Mouse (Mus musculus) adrenal gland, postnatal 14 days (tissue): ENCODE data around the gene H2-Ab1. TPM values are rescaled to one million over a fixed set of nuclear protein-coding genes. Genes with fewer than 3 reads are reported as not detected.
A peak's percentile ranks its signal among the peaks of the same experiment; 100 is the strongest.

Experiments
- DNase-seq: peaks from one replicate; pipeline ENCODE4 v3.0.0; 2021; ENCODE audit warnings: mixed read lengths
- total RNA-seq: library from RNA; stranded (reverse); gene quantifications from 2 replicates; pipeline ENCODE4 v1.2.3, GENCODE M21; 2021

The H2-Ab1 gene
- total RNA-seq, 1 experiment from 2014 or later, result 19.8 TPM

DNA sequence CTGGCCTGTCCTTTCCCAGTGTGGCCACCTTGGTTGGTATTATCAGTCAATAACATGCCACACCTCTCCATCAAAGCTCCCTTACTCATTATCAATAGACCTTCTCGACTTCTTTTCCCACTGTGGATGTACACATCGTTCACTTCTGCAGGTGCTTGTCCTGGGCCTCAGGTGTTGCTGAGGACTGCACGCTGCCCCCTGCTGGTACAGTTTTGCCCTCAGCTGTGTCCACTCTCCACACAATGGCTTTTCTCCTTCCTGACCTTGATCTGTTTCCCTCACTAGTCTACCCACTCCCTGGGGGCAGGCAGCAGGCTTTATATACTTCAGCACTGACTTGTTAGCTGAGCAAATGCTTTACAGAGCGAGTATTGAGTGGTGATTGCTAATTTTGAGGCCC, 28.4 kb downstream of the H2-Ab1 start:
- peak; percentile 54 for DNase-seq

DNA sequence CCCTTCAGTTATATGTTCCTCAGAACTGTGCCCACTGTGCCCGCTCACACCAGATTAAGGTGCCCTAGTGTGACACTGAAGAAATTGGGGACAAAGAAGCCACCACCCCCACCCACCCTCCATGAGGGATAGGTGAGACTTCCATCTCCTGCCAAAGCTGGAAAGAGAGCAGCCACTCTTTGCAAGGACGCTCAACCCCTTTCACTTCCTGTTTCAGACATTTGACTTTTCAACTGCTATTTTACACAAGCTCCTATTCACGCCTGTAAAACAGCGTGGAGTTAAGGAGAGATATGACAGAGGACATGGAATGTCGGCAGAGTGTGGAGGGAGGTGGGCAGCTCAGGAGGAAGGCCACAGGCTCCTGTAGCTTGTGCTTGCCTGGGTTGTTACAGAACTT, 29.0 kb downstream of the H2-Ab1 start:
- DNase-seq, result no peak

DNA sequence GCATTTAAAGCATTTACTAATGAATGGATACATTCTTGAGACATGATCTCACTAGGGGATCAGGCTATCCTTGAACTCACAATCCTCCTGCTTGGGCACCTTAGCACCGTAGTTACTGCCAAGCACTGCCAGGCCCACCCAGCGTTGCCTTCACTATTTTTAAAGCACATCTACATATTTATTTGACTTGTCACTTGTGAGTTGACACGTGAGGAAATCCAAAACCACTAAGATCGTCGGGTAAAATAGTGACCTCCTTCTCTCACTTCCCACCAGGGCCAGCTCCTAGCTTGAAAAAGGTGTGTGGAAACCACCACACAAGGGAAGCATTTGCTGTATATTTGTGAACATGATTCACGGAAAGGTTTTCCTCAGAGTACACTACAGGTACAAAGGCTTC, 29.5 kb downstream of the H2-Ab1 start:
- DNase-seq, result no peak

DNA sequence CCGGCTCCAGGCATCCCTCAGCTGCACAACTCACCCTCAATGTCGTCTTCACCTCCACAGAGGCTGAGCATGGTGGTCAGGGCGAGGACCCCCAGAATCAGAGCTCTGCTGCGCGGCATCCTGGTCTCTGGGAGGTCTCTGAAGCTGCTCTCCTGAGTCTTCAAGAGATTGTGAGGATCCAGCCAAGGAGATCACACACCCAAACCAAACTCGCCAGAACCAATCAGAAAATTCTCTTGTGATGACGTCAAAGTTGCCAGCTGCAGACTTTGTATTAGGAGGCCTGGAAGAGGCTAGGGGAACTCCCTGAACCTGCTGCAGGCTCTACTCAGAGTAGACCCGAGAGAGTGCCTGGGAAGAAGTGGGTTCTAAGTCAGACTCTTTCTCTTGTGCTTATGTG, 30.2 kb downstream of the H2-Ab1 start, which contains the start of gene H2-Aa:
Gene H2-Aa (minus strand): TSS at position 176 of the 400 bp plus-strand sequence.
- DNase-seq, result peak; percentile 90

DNA sequence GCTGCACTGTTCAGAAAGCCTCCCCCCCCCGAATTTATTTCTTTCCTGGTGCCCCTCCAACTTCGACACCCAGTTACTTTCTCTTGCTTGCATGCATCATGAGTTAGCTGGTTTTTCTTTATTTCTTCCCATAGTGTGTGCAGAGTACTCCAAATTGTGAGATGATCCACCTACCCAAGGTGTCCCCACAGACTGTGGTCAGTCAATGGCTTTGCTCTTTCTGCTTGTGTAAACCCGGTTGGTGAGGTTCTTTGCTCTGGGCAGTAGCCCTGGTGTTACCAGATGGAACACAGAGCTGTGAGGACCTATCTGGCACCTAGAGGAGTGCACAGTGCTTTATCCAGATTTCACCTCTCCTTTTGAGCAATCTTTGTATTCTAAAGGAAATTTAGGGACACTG, 30.6 kb downstream of the H2-Ab1 start:
- DNase-seq, result no peak

DNA sequence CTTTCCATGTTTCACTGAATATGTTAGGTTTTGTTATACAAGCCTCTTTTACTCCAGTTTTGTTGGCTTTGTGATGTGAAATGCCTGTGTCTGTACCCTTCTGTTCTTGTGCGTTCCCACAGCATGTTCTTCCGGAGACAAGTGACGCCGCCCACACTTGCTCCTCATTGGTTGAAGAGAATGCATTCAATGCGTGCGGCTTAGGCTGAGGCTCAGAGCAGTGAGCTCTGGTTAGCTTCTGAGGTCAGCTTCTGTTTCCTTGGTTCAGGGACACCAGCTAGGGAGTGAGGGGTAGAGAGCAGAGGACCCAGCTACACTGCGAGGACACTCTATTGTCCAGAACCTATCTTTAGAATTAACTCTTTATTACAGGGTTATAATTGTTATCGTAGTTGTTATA, 34.1 kb downstream of the H2-Ab1 start:
- DNase-seq, result peak; percentile 85

DNA sequence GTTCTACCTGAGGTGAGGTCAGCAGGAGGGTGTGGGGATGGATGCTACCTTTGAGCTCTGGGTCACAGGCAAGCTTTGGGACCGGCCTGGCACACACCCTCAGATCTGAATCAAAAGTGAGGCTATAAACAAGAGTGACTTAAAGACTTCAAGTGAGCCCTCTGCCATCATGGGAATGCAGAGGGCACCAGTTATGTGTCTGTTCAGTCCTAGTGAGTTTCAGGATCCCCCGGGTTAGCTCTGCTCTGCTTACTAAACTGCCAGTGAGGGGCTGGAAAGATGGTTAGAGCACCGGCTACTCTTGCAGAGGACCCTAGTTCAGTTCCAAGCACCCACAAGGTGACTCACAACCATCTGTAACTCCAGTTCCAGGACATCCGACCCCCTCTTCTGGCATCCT, 35.1 kb downstream of the H2-Ab1 start:
- DNase-seq, result no peak

DNA sequence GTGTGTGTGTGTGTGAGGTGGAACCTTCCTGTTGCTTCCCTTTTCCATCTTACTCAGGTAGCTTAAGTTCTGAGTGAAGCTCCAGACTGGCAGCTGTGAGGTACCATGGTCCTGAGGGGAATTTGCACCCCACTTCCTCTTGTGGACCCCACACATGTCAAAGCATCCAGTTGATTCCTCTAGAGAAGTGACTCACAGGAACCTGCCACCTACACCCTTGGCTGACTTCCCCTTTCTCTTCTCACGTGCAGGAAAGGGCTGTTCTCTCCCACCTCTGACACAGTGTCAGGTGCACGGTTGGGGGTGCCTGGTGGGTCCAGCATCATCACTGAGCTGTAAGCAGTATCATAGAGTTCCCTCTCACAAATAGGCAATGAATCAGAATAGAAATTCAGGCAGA, 36.0 kb downstream of the H2-Ab1 start:
- DNase-seq, result no peak

DNA sequence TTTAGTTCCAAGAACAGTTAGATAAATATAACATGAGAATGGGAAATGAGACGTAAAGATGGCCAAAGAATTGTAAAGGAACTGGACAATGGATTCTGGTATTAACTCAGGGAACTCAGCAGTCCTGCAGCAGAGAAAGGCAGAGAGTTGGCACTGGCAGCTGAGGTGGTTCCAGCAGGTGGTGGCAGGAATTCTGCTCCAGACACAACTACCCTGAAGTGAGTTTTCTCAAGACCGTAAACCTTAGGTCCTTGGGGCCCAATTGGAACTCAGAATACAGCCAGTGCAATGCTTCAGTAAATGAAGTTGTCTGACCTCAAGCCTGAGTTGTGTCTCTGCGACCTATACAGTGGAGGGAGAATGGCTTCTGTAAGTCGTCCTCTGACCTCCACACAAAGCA, 36.8 kb downstream of the H2-Ab1 start:
- DNase-seq, result no peak

DNA sequence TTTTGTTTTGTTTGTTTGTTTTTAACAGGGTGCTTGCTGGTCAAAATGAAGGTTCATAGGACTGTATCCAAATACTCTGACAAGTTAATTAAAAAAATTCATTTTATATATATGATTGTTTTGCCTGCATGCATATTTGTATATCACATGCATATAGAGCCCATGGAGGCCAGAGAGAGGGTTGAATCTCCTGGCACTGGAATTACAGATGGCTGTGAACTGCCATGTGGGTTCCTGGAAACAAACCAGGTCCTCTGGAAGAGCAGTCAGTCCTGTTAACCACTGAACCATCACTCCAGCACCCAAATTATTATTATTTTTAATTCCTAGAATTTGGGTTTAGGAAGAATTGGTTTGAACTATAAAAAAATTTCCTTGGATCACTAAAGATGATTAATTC, 37.8 kb downstream of the H2-Ab1 start:
- no peak for DNase-seq

DNA sequence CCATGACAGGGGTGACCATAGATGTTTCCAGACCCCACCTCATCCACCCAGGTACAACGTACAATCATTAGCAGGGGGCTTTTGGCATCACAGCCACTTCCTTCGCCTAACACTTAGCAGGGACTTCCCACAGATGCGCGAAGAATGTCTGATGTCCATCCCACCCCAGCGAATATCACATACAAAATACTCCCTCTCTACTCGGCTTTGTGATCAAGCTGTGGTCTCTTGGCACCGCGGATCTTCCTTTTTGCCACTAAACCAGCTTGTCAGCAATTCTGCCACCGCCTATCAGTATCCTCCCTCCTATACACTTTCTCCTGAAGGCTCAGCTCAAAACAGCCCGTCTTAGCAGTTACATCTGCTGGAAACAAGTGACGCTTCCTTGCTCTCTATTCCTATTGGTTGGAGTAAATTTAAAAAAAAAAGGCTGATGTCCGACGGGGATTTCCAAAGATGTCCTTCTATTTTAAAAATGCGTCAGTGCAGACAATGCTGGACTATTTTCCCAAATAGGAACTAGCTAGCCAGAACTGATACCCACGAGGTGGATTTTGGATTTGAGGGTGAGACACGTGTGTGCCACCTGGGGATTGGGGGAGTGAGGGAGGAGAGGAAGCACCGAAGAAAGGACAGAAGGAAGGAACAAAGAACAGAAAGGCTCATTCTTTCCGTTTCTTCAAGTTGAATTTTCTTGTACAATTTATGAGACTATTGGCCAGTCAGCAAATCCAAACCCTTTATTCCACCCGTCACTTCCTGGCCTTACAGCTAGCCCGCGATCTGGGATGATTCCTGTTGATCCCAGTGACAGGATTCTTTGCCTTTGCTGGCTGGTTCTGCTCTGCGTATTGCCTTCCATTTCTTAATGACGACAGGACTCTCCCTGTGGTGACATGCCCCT, 38.7 kb downstream of the H2-Ab1 start:
- DNase-seq, result peak; percentile 37

DNA sequence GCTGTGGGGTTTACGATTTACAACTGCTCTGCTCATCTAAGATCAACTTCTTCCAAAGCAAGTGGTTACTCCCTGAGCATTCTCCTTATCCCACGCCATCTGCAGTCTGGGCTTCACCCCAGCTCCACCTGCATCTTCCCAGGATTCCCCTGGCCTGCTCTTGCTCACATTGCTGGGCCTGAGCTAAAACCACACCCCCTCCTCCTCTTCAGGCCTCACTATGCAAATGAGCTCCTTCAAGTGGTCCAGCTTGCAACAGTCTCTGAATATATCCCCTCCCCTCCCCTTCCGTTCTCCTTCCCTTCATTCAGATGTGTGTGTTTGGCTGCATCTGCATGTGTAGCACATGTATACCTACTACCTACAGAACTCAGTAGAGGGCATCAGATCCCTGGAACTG, 41.9 kb downstream of the H2-Ab1 start:
- DNase-seq, result no peak

DNA sequence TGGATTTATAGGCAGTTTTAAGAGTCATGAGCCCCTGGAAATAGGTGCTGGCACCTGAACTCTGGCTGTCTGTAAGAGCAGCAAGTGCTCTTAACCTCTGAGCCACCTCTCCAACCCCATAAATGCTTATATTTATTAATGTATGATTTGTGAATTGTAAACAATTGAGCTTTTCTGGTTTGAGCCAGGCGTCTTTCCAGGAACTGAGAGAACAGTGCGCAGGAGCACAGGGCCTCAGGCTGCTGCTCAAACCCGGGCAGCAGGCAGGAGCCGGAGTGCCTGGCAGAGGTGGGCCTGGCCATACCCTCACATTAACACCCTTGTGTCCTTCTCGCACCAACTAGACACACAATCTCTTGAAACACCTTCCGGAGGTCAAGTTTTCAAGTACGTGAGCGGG, 42.6 kb downstream of the H2-Ab1 start:
- no peak for DNase-seq

DNA sequence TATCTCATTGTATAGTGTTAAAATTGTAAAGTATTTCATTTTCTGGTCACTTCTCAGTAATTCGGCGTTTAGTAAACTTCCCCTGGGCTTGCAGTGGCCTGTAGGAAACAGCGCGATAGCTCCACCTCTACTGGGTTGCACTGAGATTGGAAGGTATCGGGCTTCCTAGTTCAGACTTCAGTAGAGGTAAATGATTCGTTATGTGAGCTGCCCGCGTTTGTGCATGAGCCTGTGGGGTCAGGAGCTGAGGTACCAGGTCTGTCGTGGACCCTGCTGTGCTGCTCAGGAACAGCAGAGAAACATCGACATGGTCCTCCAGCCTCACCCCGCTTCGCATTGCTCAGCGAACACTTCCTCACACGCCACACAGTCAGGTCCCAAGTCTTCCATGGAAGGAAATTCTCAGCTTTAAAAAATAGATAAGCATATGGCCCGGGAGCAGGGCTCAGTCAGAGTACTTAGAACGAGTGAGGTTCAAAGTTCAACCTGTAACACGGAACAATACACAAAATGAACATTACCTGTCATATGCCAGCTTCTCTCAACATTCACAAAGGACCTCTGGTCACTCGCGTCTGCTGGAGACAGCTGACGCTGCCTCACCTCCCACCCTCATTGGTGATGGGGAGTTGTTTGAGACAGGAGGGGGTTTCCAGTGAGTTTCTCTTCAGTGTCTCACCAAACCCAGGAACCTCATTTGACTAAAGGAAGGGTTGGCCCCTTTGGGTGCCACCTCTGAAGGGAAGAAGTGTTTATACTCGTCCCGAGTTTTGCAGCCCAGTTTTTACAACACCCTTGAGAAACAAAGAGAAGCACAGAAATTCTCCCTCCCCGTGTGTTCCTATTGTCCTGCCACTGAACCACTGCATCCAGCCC, 43.4 kb downstream of the H2-Ab1 start:
- peak; percentile 24 for DNase-seq

DNA sequence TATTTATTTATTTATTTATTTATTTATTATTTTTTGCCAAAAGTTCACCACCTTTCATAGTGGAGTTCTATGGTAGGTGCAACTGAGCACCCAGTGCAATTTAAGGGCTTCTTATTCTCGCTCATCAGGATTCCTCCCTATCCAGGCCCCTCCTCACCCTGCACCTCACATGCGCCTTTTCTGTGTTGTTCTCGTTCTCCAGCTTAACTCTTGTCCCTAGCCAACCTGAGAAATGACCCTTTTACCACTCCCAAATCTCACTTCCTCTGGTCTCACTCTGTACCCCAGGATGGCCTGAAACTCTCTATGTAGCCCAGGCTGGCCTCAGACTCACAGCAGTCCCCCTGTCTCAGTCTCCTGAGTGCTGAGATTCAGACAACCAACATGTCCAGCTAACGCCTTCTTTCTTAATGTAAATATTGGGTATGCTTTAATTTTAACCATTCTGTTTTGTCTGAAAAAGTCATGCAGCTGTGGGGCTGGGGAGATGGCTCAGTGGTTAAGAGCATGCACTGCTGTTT, 44.2 kb downstream of the H2-Ab1 start:
- DNase-seq, result no peak

DNA sequence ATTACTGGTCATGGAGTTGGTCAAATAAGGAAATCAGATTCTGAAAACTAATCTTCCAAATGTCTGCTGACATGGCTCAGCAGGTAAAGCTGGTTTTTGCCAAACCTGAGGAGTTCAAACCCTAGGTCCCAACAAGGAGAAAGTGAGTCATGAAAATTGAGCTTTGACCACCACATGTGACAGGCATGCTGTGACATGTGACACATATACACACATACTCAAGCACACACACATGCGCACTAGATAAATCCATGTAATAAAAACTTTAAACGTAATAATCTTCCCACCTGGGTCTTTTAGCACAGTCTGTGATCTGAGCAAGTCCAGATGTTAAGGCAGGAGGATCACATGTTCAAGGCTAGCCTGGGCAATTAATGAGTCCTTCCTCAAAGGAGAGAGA, 46.3 kb downstream of the H2-Ab1 start:
- no peak for DNase-seq

DNA sequence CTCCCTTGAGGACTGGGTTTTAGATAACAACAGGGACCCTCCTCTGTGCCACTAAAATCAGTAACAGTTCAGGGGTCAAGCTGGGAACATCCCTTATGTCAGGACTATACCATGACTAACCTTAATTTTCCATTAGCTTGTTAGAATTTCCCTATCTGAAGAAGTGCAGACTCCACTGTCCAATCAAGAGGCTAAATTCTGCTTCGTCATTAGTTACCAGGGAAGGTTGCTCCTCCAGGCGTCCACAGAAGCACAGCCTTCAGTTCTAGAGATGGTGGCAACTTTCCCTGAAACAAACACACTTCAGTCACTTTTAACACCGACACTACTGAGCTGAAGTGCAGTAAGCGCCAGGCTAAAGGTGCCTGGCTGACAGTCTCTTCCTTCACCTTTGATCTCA, 47.3 kb downstream of the H2-Ab1 start:
- DNase-seq, result peak; percentile 77

DNA sequence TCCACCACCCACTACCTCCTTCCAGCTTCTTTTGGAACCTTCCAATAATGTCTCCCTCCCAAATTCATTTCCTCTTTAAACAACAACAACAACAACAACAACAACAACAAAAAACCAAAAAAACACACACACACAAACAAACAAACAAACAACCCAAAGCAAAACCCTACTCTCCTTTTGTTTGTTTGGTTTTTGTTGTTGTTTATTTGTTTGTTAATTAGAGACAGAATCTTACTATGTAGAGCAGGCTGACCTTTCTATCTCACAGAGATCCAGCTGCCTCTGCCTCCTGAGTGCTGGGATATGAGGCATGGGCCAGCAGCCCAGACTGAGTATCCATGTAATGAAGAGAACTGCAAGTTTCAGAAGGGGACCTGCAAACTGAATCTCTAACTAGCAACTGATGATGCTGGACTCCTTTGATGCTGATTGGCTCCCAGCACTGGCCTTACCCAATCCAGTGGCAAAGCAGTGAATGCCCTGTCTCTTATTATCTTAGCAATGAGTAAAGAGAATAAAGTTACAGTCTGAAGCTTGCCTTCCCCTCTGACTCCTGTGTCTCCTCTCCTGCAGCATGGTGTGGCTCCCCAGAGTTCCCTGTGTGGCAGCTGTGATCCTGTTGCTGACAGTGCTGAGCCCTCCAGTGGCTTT, 48.0 kb downstream of the H2-Ab1 start, which contains the start of gene H2-Eb1:
Gene H2-Eb1 (plus strand): TSS at position 488 of the 651 bp plus-strand sequence.
- peak; percentile 89 for DNase-seq

DNA sequence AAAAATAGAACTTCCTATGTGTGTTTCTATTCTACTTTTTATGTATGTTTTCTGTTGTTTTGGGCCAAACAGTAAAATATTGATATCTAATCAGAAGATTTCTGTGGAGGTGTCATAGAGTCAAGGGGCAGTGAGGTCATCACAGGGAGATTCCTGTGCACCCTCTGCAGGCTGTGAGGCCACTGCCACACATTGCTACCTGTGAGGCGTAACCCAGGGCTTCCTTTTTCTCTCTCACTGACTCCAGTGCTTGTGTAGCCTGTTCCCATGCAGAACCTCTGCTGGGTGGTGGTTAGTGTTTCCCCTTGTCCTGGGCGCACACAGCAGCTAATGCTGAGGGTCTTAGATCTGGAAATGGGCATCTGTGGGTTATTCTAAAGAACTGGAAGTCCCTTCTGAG, 48.9 kb downstream of the H2-Ab1 start:
- no peak for DNase-seq

DNA sequence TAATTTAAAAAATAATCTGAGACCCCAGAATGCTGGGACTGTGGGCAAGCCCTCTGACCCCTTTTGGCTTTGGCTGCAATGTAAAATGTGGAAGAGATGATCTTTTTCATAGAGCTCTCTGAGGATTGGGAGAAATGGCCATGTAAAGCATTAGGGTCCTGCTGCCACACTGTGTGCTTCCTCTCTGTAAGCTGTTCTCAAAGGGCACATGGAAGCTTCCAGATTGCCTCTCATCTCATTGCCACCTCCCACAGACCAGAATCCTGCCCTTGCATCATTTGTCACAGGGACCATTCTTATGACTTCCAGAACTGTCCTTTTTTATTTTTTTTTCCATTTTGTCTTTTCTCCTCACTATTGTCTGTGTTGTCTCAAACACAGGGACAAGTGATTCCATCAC, 49.7 kb downstream of the H2-Ab1 start:
- DNase-seq, result no peak

DNA sequence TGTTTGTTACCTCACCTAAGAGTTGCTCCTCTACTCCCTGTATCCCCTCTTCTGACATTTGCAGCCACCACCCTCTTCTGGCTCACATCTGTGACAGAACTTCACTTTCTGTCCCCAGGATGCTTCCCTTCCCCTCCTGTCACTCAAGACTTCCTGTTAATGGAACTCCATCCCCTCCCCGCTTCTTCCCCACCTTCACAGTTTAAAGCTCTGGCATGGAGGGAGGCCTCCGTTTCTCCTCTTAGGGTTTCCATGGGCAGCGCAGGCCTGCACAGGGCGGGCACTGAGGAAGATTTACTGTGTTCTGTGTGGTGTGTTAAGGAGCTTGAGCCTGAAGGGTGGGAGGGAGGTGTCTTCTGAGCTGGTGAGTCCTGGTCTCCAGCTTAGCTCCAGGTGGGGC, 50.7 kb downstream of the H2-Ab1 start:
- DNase-seq, result no peak

DNA sequence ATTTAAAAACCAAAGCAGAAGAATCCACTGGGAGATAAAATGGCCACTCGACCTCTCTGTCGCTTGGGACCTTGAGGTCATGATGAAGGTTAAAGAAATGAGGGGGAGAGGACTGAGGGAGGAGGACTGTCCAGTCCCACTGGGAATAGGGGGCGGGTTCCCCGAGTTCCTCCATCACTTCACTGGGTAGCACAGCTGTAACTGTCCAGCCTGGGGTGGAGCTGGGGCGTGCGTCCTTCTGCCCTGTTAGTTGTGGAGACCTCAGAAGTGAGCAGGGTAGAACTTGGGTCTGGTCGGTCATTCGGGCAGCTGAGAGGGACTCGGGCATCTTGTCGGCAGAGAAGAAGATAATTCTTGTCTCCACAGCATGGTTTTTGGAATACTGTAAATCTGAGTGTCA, 51.7 kb downstream of the H2-Ab1 start:
- DNase-seq, result no peak
